Mouse (Mus musculus) adipocyte (in vitro differentiated cells): Measurements from ENCODE around the gene Defb35.
"Not testable (repeated sequence)": the region's sequence is repeated elsewhere in the genome, so short reads cannot be mapped to it uniquely, and the experiment has no call there.

Source experiments
- DNase-seq: peaks from one replicate; pipeline ENCODE4 v3.0.0-alpha.2; 2016; ENCODE audit warnings: low spot score

Gene Defb35

GRCm38 (mm10) chr8:21938052-21938451, at the start of gene Defb35:
Gene Defb35 (plus strand): TSS chr8:21938352.
- not testable (repeated sequence) for DNase-seq

- DNase-seq, result not testable (repeated sequence)
Measured at GRCm38 (mm10) chr8:21906290-21906689, 31.9 kb upstream of the Defb35 start, which contains the start of gene Defb11. Gene Defb11 (minus strand): TSS chr8:21906412.

- DNase-seq, result no peak
Measured at GRCm38 (mm10) chr8:21911931-21912330, 26.2 kb upstream of the Defb35 start.

GRCm38 (mm10) chr8:21912554-21912953, 25.6 kb upstream of the Defb35 start:
- DNase-seq, result no peak

GRCm38 (mm10) chr8:21915625-21916024, 22.5 kb upstream of the Defb35 start:
- DNase-seq, result no peak

GRCm38 (mm10) chr8:21930754-21931153, 7.4 kb upstream of the Defb35 start:
- not testable (repeated sequence) for DNase-seq

GRCm38 (mm10) chr8:21932610-21933009, 5.5 kb upstream of the Defb35 start, which contains the start of gene Defb15:
Gene Defb15 (minus strand): TSS chr8:21932710.
- DNase-seq, result no peak

- no peak for DNase-seq
Measured at GRCm38 (mm10) chr8:21946462-21946861, 8.3 kb downstream of the Defb35 start, which contains the start of gene Defb13. Gene Defb13 (plus strand): TSS chr8:21946762.

- no peak for DNase-seq
Measured at GRCm38 (mm10) chr8:21947311-21948017, 9.3 kb downstream of the Defb35 start.

- DNase-seq, result peak; percentile 18
Measured at GRCm38 (mm10) chr8:21955321-21955720, 17.2 kb downstream of the Defb35 start.

GRCm38 (mm10) chr8:21956336-21956735, 18.2 kb downstream of the Defb35 start:
- DNase-seq, result no peak

- DNase-seq, result no peak
Measured at GRCm38 (mm10) chr8:21958414-21958813, 20.3 kb downstream of the Defb35 start, which contains the start of gene Fam90a1a. Gene Fam90a1a (plus strand): TSS chr8:21958714.

- no peak for DNase-seq
Measured at GRCm38 (mm10) chr8:21966646-21967045, 28.5 kb downstream of the Defb35 start.

GRCm38 (mm10) chr8:21969475-21969874, 31.3 kb downstream of the Defb35 start, which contains the start of gene Ccdc70:
Gene Ccdc70 (plus strand): TSS chr8:21969775.
- no peak for DNase-seq

- no peak for DNase-seq
Measured at GRCm38 (mm10) chr8:21978193-21978592, 40.0 kb downstream of the Defb35 start.

GRCm38 (mm10) chr8:21981664-21982337, 43.6 kb downstream of the Defb35 start:
- DNase-seq, result peak; percentile 18
